Mouse (Mus musculus): ENCODE results near the gene Tm9sf3. TPM values are rescaled to one million over a fixed set of nuclear protein-coding genes. Genes with fewer than 3 reads are reported as not detected.

The Tm9sf3 gene
- total and polyA plus RNA-seq, 2 experiments from 2014 or later = 63.2 to 128 TPM

GRCm38 (mm10) chr19:41204159-41205081 lies 59.4 kb downstream of the Tm9sf3 start:
- peak; percentile 38 for DNase-seq (ENCODE audit: low spot score)
- no peak overlapping the region for H3K9ac ChIP-seq (replicated peaks; ENCODE audit: low read length, poor library complexity, severe bottlenecking)
- H3K27me3 ChIP-seq (ENCODE audit: insufficient read depth, low read length) = peaks cover 38% of the 10 kb centered on the region

GRCm38 (mm10) chr19:41197606-41198005 lies 66.2 kb downstream of the Tm9sf3 start:
- TF ChIP-seq CTCF (IDR thresholded peaks at IDR 0.05) = no peak
- Histone ChIP-seq H3K9ac (replicated peaks; ENCODE audit: low read length, poor library complexity, severe bottlenecking) (no peak overlapping the region), H3K4me3 (ENCODE audit: low read depth, low read length) (no peak overlapping the region), H3K27me3 (ENCODE audit: insufficient read depth, low read length) (peaks cover 6% of the 10 kb centered on the region; the same call in 1 of the 2 replicates), H3K9me3 (ENCODE audit: low read length) (no peaks in the 10 kb centered on the region), H3K4me2 (ENCODE audit: low read depth, low read length, poor library complexity, severe bottlenecking) (no peak overlapping the region), H3K27ac (ENCODE audit: low read depth, low read length) (no peak overlapping the region), H3K4me1 (ENCODE audit: insufficient read depth, low read length) (no peaks in the 10 kb centered on the region), H3K36me3 (ENCODE audit: insufficient read depth, low read length) (no peaks in the 10 kb centered on the region)
- ATAC-seq (ENCODE audit: low FRiP score) (no peak), DNase-seq (ENCODE audit: low spot score) (peak; percentile 21)
- WGBS = 88% methylated on average over 12 of the region's 12 CpGs

More at GRCm38 (mm10) chr19:41204159-41205081, 59.4 kb downstream of the Tm9sf3 start:
- no peak for ATAC-seq (ENCODE audit: low FRiP score)
- no peak overlapping the region for H3K4me3 ChIP-seq (ENCODE audit: low read depth, low read length)
- peak; percentile 64 for TF ChIP-seq CTCF (IDR thresholded peaks at IDR 0.05)
- H3K4me2 ChIP-seq (ENCODE audit: low read depth, low read length, poor library complexity, severe bottlenecking) = no peak overlapping the region
- H3K36me3 ChIP-seq (ENCODE audit: insufficient read depth, low read length) = 0 out of 2 replicates have a peak, but pooled peaks cover 2% of the 10 kb centered on the region
- WGBS = 63% methylated on average over 11 of the region's 11 CpGs
- no peak overlapping the region for H3K27ac ChIP-seq (ENCODE audit: low read depth, low read length)
- no peaks in the 10 kb centered on the region for H3K9me3 ChIP-seq (ENCODE audit: low read length)
- no peaks in the 10 kb centered on the region for H3K4me1 ChIP-seq (ENCODE audit: insufficient read depth, low read length)

- no peak overlapping the region for H3K9ac ChIP-seq (replicated peaks; ENCODE audit: low read length, poor library complexity, severe bottlenecking)
- TF ChIP-seq CTCF (IDR thresholded peaks at IDR 0.05) = no peak
- no peaks in the 10 kb centered on the region for H3K9me3 ChIP-seq (ENCODE audit: low read length)
- no peak overlapping the region for H3K27ac ChIP-seq (ENCODE audit: low read depth, low read length)
- no peak for ATAC-seq (ENCODE audit: low FRiP score)
- DNase-seq (ENCODE audit: low spot score) = no peak
- H3K4me3 ChIP-seq (ENCODE audit: low read depth, low read length) = no peak overlapping the region
- no peaks in the 10 kb centered on the region for H3K36me3 ChIP-seq (ENCODE audit: insufficient read depth, low read length)
- no peak overlapping the region for H3K4me2 ChIP-seq (ENCODE audit: low read depth, low read length, poor library complexity, severe bottlenecking)
- no peaks in the 10 kb centered on the region for H3K4me1 ChIP-seq (ENCODE audit: insufficient read depth, low read length)
- WGBS = 84% methylated on average over 1 of the region's 1 CpGs
- H3K27me3 ChIP-seq (ENCODE audit: insufficient read depth, low read length) = 0 out of 2 replicates have a peak, but pooled peaks cover 5% of the 10 kb centered on the region
Measured at GRCm38 (mm10) chr19:41193379-41193778, 70.4 kb downstream of the Tm9sf3 start.

- DNase-seq (ENCODE audit: low spot score) = no peak
- 87% methylated on average over 4 of the region's 4 CpGs for WGBS
- Histone ChIP-seq H3K36me3 (ENCODE audit: insufficient read depth, low read length) (no peaks in the 10 kb centered on the region), H3K9ac (replicated peaks; ENCODE audit: low read length, poor library complexity, severe bottlenecking) (no peak overlapping the region), H3K27ac (ENCODE audit: low read depth, low read length) (no peak overlapping the region), H3K9me3 (ENCODE audit: low read length) (no peaks in the 10 kb centered on the region), H3K4me2 (ENCODE audit: low read depth, low read length, poor library complexity, severe bottlenecking) (no peak overlapping the region), H3K27me3 (ENCODE audit: insufficient read depth, low read length) (0 out of 2 replicates have a peak, but pooled peaks cover 5% of the 10 kb centered on the region), H3K4me1 (ENCODE audit: insufficient read depth, low read length) (no peaks in the 10 kb centered on the region), H3K4me3 (ENCODE audit: low read depth, low read length) (no peak overlapping the region)
- TF ChIP-seq CTCF (IDR thresholded peaks at IDR 0.05) = no peak
- no peak for ATAC-seq (ENCODE audit: low FRiP score)
Measured at GRCm38 (mm10) chr19:41192953-41193352, 70.8 kb downstream of the Tm9sf3 start.

GRCm38 (mm10) chr19:41191724-41192123 lies 72.1 kb downstream of the Tm9sf3 start:
- no peak for TF ChIP-seq CTCF (IDR thresholded peaks at IDR 0.05)
- Histone ChIP-seq H3K4me1 (ENCODE audit: insufficient read depth, low read length) (no peaks in the 10 kb centered on the region), H3K27me3 (ENCODE audit: insufficient read depth, low read length) (0 out of 2 replicates have a peak, but pooled peaks cover 5% of the 10 kb centered on the region), H3K27ac (ENCODE audit: low read depth, low read length) (no peak overlapping the region), H3K9me3 (ENCODE audit: low read length) (no peaks in the 10 kb centered on the region), H3K4me2 (ENCODE audit: low read depth, low read length, poor library complexity, severe bottlenecking) (no peak overlapping the region), H3K9ac (replicated peaks; ENCODE audit: low read length, poor library complexity, severe bottlenecking) (no peak overlapping the region), H3K4me3 (ENCODE audit: low read depth, low read length) (no peak overlapping the region), H3K36me3 (ENCODE audit: insufficient read depth, low read length) (no peaks in the 10 kb centered on the region)
- no peak for DNase-seq (ENCODE audit: low spot score)
- no peak for ATAC-seq (ENCODE audit: low FRiP score)
- WGBS = 78% methylated on average over 9 of the region's 9 CpGs

GRCm38 (mm10) chr19:41190876-41191434 lies 72.8 kb downstream of the Tm9sf3 start:
- no peak for DNase-seq (ENCODE audit: low spot score)
- H3K27me3 ChIP-seq (ENCODE audit: insufficient read depth, low read length) = 0 out of 2 replicates have a peak, but pooled peaks cover 5% of the 10 kb centered on the region
- no peak for TF ChIP-seq CTCF (IDR thresholded peaks at IDR 0.05)
- ATAC-seq (ENCODE audit: low FRiP score) = no peak
- 26% methylated on average over 6 of the region's 6 CpGs for WGBS
- no peak overlapping the region for H3K9ac ChIP-seq (replicated peaks; ENCODE audit: low read length, poor library complexity, severe bottlenecking)
- H3K36me3 ChIP-seq (ENCODE audit: insufficient read depth, low read length) = no peaks in the 10 kb centered on the region
- H3K27ac ChIP-seq (ENCODE audit: low read depth, low read length) = no peak overlapping the region
- H3K9me3 ChIP-seq (ENCODE audit: low read length) = no peaks in the 10 kb centered on the region
- H3K4me3 ChIP-seq (ENCODE audit: low read depth, low read length) = no peak overlapping the region
- H3K4me2 ChIP-seq (ENCODE audit: low read depth, low read length, poor library complexity, severe bottlenecking) = no peak overlapping the region
- H3K4me1 ChIP-seq (ENCODE audit: insufficient read depth, low read length) = no peaks in the 10 kb centered on the region
